Mouse (Mus musculus) splenic B cell, adult 2 months (primary cell): ENCODE results near the gene Olfr159.

Experiments
- DNase-seq: peaks from one replicate; pipeline ENCODE4 v3.0.0-alpha.2; 2011; ENCODE audit warnings: low read depth, low spot score
- H3K27me3 ChIP-seq: 2 replicates; pipeline ENCODE4 v1.6.1; 2012; ENCODE audit warnings: mild to moderate bottlenecking, low read length, moderate library complexity, mixed read lengths; ENCODE audit not compliant: control insufficient read depth, poor library complexity, insufficient read depth, severe bottlenecking
- H3K36me3 ChIP-seq: 2 replicates; pipeline ENCODE4 v1.6.1; 2012; ENCODE audit warnings: mild to moderate bottlenecking, low read length, moderate library complexity, mixed read lengths; ENCODE audit not compliant: control insufficient read depth, poor library complexity, insufficient read depth, severe bottlenecking

Gene Olfr159

DNA sequence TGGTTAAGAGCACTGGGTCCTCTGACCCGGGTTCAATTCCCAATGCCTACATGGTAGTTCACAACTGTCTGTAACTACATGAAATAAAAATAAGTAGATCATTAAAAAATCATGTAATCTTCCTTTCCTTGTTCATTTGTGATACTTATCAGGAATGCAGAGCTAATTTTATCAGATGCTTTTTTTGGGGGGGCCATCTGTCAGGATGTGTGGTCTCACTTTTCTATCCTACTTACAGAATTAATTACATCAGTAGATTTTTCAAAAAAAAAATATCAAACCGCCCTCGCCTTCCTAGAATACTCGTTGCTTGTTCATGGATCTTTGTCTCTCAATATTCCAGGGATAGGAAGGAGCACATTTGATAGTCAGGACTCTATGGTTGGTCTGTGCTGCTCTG is 48.6 kb downstream of the Olfr159 start:
- Histone ChIP-seq H3K27me3 (no peaks in the 10 kb centered on the region), H3K36me3 (no peaks in the 10 kb centered on the region)
- DNase-seq = no peak

DNA sequence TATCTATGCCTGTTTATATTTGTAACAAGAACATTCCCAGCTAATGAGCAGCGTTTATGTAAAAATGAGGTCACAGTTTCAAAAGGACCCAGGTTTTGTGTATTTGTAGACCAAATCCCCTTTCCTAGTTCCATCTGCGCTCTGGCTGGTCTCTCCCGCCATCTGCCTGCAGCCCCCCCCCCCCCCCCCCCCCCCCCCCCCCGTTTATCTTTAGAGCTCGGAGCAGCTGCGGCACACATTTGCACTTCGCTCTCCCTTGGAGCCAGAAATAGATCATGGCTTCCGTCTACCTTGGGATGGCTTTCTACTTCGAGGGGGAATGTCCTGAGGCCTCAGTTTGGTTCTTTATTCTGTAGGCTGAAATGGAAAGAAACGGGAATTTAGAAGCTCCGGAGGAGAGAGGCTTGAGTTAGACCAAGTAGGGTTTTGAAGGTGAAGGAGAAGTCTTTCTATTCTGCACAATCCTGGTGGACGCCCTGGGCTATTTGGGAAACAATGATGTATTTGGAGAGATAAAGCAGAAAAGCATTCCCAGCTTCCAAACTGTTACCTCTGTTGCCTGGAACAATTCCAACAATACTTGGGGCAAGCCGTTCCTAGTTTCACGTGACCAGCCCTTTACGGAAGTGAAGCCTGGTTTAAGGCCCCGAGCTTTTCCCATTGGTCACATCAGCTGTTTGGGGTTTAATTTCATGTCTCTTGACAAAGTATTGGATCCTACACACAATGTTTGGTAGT is 50.1 kb downstream of the Olfr159 start:
- H3K27me3 ChIP-seq = no peaks in the 10 kb centered on the region
- H3K36me3 ChIP-seq = no peaks in the 10 kb centered on the region
- DNase-seq = no peak
